Mouse (Mus musculus) frontal cortex, adult (tissue): ENCODE measurements around the gene Gm10203.
"Not testable (repeated sequence)": the region's sequence is repeated elsewhere in the genome, so short reads cannot be mapped to it uniquely, and the experiment has no call there.

Experiments
- ATAC-seq: cut with Nextera tagmentation; 2 replicates; pipeline ENCODE4 v1.9.2; 2017; ENCODE audit warnings: mild to moderate bottlenecking, moderate library complexity, mixed read lengths; ENCODE audit not compliant: low TSS enrichment

The Gm10203 gene

DNA sequence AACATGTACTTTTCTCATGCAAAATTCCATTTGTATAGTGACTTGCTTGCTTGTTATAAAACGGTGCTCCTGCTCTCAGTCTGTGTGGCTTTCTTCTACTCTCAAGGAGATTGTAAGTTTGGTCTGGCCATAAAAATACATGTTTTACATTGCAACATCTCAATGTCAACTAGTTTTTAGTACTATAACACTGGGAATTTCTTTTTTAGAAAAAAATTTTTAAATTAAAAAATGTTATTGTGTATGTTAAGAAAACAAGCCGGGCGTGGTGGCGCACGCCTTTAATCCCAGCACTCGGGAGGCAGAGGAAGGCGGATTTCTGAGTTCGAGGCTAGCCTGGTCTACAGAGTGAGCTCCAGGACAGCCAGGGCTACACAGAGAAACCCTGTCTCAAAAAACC, at the start of gene Gm10203:
Gene Gm10203 (plus strand): TSS at position 301 of the 400 bp plus-strand sequence.
- ATAC-seq: not testable (repeated sequence)

DNA sequence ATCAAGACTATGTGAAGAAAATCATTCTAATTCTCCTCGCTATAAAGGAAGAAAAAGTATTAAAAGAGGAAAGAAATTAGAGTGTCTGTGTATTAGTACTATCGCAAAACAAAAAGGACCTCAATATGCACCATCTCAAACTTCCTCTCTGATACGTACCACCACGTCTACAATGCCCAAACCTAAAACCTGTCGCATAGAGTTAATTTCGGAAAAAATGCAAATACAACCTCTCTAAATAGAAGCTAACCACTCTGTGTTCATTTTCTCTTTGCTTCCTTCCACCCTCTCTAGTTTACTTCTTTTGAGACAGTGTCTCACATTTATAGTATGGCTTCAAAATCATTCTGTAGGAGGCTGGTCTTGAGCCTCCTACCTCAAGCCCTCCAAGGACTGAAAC, 37.6 kb upstream of the Gm10203 start:
- ATAC-seq: no peak

DNA sequence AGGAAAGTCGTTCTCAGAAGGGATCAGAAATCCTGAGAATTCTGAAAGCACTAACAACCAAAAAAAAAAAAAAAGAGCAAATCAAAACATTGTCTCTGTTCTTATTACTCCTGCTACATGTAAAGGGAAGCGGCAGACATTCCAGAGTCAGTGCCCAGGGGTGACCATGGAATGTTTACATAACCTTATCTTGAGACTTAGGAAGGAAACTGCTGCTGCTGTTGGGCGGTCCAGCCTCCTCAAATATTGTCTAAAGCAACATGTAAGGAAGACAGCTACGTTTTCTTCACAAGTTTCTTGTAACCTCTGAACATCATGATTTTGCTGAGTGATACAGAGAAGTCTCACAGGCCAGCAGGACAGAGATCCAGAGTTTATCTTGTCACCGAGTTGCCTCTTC, 36.5 kb upstream of the Gm10203 start:
- ATAC-seq: no peak

DNA sequence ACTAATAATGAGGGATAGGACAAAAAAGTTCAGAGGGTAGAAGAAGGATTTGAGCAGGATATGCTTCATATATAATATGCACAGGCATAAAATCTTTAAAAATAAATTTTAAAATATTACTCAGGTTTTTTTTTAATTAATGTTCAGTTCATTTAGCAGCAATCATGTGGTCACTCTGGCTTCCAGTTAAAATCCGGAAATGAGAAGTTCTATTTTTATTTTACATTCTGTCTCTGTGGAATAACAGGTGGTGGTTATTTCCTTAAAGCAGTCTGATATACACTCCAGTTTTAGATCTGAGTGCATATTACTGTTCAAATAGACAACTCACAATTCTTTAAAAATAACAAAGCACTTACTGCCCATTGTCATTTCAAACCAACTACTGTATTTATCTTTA, 35.4 kb upstream of the Gm10203 start:
- ATAC-seq: no peak

DNA sequence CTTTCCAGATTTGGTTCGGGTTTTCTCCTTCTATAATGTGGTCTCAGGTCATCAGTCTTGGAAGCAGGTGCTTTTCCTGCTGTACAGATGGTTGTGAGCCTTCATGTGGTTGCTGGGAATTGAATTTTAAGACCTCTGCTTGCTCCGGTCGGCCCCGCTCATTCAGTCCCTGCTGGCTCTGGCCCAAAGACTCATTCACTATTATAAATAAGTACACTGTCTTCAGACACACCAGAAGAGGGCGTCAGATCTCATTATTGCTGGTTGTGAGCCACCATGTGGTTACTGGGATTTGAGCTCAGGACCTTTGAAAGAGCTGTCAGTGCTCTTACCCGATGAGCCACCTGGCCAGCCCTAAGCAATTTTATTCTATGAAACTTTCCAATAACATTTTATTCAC, 34.6 kb upstream of the Gm10203 start:
- ATAC-seq: no peak

DNA sequence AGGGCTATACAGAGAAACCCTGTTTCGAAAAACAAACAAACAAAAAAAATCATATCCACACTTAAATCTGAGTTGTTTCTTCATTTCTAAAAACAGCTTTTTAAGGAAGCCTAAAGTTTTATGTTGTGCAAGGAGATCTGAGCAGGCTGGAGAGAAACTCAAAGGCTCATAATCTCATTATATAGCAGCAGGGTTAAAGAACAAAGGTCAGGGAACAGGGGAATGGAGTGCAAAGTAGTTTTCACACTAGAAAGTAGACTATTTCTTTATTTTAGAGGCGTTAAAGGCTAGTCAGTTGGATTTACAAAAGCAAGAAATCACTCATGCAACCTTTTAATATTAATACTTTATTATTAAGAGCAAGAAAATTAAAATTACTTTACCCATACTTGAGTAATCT, 33.7 kb upstream of the Gm10203 start:
- no peak for ATAC-seq

DNA sequence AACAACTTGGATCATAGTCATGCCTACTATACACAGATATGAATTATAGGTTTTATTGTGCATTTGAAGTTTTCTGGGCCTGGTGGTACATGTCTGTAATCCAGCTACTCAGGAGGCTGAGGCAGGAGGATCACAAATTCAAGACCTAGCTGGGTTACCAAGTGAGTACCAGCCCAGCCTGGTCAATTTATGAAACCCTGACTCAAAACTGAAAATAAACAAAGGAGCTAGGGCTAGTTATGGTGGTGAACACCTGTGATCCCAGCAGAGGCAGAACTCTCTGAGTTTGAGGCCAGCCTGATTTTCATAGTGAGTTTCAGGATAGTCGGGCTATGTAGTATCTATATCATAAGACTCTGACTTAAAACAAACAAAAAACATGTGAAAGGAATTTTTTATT, 32.7 kb upstream of the Gm10203 start:
- ATAC-seq: no peak

DNA sequence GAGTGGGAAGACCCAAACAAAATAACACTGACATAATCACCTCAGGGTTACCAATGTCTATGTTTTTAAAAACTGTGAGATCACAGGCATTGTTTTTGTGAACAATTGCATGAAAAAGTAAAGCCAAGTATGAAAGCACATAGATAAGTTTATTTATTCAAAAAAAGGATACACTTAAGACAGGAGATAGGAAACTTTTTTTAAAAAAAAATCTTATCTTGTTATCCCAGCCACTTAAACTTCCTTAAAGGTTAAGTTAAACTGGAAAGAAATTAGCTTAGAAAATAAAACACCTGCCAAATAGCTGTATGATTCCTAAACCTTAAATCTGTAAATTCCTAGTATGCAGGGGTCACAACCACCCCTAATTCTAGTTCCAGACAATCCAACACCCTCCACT, 31.0 kb upstream of the Gm10203 start:
- ATAC-seq: no peak

DNA sequence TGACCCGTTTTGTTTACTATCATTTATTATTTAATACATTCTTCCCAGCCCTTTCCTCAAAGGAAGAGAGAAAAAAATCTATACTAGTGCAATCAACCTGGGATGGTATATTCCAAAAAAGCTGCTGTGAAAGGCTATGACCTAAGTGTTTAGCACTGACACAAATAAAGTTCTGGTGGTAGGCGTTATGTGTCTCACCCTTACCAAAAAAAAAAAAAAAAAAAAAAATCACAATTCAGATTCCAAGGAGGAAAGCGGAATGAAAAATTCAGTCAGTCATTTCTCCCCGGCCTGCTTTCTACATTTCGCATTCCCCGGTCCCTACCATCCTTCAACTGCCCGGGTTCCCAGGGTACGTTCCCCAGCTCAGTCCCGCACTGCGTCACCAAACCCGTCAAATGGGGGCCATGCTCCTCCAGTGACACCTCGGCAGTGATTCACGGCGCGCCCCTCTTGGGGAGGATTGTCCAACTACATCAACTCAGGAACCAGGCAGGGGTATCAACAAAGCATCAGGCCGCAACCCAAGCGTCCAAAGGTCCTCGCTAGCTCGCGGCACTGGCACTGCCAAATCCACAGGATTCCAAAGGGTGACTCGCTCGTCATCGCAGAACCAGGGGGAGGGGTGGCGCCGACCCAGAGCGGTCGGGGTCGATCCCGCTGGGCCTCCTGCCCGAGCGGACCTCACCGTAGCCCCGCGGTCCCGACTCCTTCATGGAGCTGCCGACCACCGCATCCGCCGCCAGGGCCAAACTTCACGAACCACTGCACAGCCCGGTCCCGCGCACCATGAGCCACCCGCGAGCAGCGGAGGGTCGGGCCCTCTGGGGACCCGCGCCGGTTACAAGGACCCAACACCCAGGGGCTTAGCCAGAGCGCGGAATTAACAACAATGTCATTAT, 29.5 kb upstream of the Gm10203 start:
- peak; percentile 61 for ATAC-seq

DNA sequence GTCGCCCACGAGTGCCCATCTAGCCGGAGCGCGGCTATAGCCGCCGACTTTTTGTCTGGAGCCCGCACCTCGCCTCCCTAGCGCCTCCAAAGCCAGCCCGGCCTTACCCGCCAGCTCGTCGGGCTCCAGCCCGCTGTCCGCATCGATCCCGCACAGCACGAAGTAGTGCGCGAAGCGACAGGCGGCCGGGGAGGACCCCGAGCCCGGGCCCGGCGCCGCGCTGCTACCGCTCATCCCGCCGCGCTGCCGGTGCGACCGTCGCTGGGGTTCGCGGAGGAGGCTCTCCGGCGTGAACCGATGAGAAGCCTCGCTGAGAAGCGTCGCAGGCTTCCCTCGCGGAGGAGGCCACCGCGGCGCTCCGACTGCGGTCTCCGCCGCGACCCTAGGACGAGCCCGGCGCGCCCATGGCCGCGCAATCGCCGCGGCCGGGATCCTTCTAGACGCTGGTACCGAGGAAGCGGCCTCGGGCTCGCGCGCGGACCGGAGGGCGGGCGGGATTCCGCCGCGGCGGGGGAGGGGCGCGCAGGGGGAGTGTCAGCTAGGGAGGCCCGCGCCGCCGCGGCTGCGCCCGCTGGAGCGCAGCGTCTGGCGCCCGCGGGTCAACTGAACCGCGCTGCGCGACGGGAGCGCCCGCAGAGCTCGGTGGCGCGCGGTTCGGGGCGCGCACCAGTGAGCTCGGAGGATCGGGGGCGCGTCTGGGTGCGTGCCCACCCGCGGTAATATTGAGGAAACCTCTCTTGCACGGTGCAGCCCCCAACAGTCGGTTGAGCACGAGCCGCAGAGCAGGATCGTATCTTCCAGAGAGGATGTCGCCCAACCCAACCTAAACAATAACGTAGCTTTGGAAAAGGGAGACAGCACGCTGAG, 28.7 kb upstream of the Gm10203 start, which contains the start of gene Dennd5b:
Gene Dennd5b (minus strand): TSS at position 605 of the 867 bp plus-strand sequence.
- ATAC-seq: peak; percentile 83

DNA sequence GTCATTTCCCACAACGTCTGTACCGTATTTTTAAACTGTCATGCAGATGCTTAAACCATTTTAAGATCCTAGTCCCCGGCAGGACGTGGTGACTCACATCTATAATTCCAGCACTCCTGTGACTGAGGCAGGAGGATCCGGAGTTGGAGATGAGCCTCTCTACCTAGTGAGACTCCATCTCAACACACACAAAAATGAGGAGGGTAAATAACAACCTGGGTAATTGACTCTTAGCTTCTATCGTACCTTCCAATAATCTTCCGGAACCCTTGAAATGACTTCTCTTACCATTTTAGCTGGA, 28.1 kb upstream of the Gm10203 start:
- peak; percentile 75 for ATAC-seq

DNA sequence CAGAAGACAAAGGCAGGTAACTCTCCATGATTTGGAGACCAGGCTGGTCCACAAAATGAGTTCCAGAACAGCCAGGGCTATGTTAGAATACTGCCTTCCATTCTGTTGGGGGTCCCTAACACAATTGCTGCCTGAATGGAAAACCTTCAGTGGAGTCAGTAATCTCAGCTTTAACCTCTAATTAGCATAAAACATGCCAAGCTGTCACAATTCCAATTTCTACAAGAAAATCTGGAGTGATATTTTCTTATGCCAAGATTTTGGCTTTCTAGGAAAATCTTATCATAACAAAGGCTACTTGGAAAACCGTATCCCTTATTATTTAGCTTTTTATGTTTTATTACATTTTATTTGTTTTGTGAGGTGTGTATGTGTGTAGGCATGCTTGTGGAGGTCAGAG, 26.5 kb upstream of the Gm10203 start:
- no peak for ATAC-seq

DNA sequence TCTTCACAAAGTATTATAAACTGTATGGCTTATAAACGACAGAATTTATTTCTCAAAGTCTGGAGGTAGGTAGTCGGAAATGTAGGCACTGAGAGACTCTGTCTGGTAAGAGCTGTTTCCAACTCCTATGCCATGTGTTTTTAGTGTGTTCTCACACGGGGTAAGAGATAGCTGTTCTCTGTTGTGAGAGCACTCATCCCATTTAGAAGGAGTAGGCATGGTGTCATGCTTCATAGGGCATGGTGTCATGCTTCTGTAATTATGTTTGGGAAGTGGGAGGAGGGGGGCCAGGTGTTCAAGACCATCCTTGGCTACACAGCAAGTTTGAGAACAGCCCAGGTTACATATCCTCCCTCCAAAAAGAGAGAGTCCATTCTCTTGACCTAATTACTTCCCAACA, 22.4 kb upstream of the Gm10203 start:
- ATAC-seq: no peak

DNA sequence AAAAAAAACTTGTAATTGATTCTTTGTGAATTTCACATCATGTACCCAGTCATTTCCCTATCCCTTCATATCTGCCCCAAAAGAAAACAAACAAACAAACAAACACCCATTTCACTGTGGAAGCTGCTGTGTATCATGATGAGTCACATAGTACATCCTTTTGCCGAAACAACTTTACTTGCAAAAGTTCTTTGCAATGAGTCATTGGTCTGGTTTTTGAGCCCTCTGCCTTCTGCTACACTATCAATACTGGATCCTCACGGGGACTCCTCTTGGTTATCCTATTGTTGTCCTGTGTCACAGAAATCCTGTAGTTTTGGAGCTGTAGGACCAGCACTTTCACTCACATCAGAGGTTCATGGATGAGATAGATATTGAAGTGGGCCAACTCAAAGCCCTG, 21.1 kb upstream of the Gm10203 start:
- ATAC-seq: no peak

DNA sequence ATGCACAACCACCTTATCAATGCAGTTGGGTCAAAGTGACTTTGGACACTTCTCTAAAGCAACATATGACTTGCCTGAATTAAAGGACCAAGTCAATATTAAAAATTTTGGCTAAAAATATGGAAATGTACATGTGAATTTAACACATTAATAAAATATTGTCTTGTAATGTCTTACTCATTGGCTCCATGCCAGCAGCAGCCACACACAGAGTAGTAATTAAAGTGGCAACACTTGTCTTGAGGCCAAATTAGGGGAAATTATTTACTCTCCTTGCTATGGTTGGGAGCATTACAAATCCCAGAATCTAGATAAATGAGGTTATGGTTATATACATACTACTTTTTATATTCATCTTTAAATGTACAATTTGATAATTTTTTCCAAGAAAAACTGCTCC, 13.0 kb upstream of the Gm10203 start:
- ATAC-seq: no peak

DNA sequence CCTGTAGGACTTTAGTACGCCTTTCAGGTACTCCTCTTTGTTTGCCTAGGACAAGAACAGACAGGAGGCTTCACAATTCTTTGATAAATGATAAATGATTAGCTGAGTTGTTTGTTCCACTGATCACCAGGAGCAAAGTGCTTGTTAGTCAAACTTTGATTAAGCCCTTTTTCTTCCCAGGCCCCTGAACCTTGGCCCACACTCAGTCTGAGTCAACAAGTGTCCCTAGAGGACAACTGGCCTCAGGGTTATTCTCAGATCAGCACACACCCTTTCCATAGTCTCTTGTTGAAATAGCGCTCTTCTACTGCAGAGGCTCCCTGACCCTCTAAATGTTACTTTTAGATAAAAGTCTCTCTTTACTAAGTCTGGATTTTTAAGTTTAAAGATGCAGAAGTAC, 11.0 kb upstream of the Gm10203 start:
- ATAC-seq: no peak

DNA sequence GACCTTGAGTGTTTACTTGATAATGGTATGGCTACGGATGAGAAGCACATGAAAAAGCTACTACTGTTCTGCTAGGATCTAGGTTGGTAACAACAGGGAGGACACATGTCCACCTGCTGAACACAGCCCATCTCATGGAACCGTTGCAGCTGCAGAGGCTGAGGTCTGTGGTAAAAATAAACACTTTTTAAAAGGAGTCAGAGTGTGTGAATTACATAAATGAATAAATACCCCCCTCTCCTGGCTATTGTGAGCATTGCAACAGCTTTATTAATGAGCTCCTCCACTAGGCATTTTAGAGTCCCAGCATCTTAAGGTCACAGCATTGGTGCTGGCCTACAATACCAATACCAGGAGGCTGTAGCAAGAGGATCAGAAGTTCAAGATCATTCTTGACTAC, 10.1 kb upstream of the Gm10203 start:
- peak; percentile 89 for ATAC-seq

DNA sequence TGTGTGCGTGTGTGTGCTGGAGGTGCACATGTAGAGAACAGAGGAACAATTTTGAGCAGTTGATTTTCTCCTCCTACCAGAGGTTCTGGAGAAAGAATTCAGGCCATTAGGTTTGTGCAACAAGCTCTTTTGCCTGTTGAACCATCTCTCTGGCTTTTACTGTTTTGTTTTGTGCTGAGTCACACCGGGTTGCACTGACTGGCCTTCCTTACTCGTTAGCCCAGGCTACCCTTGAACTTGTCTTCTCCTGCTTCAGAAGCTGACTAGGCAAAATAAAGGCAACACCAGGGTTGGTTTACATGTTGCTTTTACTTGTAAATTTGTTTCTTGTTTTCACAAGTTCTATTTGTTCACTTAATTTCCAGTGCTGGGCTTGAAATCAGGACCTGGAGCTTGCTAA, 6.9 kb upstream of the Gm10203 start:
- no peak for ATAC-seq

DNA sequence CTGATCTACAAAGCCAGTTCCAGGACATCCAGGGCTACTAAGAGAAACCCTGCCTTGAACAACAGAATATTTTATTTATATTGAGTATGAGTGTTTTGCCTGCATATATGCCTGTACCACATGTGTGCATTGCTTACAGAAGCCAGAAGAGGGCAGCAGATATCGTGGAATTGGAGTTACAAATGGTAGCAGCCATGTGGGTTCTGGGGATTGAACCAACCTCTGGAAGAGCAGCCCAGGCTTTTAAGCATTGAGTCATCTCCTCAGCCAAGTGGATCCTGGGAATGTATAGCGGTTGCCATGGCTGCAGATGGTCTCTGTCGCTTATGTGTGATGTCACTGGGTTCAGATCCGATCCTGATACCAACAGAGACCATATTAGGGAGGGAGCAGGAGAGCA, 3.3 kb upstream of the Gm10203 start:
- no peak for ATAC-seq

DNA sequence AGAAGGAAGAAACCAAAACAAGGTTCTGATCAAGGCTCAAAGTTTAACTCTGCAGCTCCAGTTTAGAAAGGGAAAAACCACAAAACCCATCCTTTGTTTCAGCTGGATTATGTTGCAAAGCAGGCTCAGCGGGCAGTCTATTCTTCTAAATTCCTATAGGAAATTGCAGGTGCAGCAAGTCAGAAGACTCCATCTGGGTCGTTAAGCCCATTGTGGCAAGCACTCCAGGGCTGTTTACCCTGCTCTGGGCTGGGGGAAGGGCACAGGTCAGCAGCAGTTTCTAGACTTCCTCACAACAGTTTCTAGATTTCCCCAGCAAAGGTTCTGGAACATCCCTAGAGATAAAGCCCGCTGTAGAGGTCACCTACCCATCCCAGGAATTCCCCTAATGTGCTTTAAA, 1.1 kb downstream of the Gm10203 start:
- ATAC-seq: no peak

DNA sequence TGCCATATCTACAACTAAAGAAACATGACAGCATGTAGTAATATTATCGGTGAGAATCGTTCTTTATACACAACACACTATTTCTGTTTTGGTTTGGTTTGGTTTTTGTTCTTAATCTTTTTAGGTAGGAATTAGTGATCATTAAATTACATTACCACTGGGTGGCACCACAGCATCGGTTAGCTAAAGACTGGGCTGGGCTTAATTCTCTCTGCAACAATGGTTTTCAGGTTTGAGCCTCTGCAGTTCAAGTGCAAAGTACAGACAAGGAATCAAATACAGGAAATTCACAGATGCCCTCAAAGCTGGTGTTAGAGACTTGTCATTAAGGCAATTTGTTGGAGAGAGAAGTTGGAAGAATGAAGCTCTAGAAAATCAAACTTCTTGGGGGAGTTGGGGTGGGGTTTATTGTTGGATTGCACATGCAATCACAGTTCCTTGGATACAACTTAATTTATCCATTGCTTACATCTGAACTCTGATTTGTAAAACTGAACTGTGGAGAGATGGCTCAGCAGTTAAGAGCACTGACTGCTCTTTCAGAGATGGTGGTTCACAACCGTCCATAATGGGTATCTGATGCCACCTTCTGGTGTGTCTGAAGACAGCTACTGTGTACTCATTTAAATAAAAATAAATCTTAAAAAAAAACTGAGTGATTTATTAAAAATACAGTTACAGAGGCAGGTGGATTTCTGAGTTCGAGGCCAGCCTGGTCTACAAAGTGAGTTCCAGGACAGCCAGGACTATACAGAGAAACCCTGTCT, 2.5 kb downstream of the Gm10203 start:
- peak; percentile 80 for ATAC-seq

DNA sequence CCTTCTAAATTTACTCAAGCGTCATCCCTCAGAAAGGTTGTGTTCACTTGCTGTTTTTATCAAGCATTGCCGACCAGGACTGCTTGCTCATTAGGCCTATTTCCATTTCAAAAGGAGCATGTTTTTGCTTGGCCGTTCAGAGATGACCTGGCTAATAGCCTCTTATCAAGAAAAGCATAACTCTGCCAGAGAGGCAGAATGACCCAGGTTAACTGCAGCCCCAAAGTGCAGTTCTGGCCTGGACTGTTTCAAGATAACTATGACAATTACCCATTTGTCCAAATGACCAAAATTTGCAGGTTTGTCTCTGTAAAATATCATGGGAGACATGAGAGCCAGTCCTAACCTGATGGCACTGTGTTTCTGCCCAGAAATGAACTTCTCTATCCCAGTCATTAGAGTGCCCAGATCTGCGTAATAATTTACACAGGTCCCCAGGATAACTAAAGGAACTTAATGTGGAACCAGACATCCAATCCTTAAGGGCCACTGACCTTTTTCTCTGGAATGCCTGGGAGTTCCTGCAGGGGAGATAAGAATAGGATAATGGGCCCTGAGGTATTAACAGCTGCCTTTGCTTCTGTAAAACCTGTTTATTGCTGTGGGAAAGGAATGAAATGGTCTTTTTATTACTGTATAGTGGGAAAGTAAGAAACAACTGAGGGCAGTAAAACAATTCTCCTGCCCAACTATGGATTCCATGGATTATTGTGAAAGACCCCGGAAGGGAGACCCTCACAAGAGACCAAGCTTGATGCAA, 4.6 kb downstream of the Gm10203 start:
- no peak for ATAC-seq
